Mouse (Mus musculus): ENCODE data around the gene Pnma1. TPM values are rescaled to one million over a fixed set of nuclear protein-coding genes. Genes with fewer than 3 reads are reported as not detected.

The Pnma1 gene
- polyA plus RNA-seq, 1 experiment from 2014 or later = 0.49 TPM

GRCm38 (mm10) chr12:84172862-84173261 is 24.6 kb upstream of the Pnma1 start:
- no peak overlapping the region for H3K4me2 ChIP-seq (replicated peaks; ENCODE audit: low read depth)
- no peak for ATAC-seq (ENCODE audit: low FRiP score, low TSS enrichment)
- no peak for DNase-seq (ENCODE audit: low spot score)
- 94% methylated on average over 17 of the region's 17 CpGs for WGBS
- peaks cover 22% of the 10 kb centered on the region for H3K36me3 ChIP-seq (ENCODE audit: control insufficient read depth, insufficient read depth, low read length)
- H3K27me3 ChIP-seq (ENCODE audit: control insufficient read depth, insufficient read depth, low read length) = no peaks in the 10 kb centered on the region
- H3K9me3 ChIP-seq (ENCODE audit: control insufficient read depth, low read length) = no peaks in the 10 kb centered on the region
- peaks cover 30% of the 10 kb centered on the region for H3K4me1 ChIP-seq (replicated peaks; ENCODE audit: control insufficient read depth, insufficient read depth)
- TF ChIP-seq EP300 (optimal IDR thresholded peaks at IDR 0.05) = no peak
- no peak for TF ChIP-seq CTCF (IDR thresholded peaks at IDR 0.05; ENCODE audit: low read depth)
- no peak overlapping the region for H3K27ac ChIP-seq (replicated peaks)
- H3K9ac ChIP-seq (ENCODE audit: low read length) = no peak overlapping the region
- H3K4me3 ChIP-seq (ENCODE audit: low read depth, low read length) = no peak overlapping the region

DNA sequence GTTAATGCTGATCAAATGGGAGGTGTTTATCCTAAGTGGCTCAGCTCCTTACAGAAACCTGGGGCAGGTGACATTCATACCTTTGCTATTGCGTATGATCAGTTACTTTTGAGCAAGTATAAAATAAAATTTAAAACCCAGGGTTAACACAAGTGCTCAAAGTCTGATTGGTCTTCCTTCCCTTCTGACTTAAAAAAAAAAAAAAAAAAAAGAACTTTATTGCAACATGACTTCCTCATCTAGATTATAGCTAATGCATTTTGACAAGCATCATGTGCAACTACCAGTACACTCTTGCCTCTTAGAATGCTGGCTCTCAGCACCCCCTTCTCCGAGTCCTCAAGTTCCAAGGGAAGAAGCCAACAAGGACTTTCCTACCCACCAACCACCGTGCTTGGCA is 23.9 kb upstream of the Pnma1 start:
- no peaks in the 10 kb centered on the region for H3K9me3 ChIP-seq (ENCODE audit: control insufficient read depth, low read length)
- 93% methylated on average over 3 of the region's 3 CpGs for WGBS
- H3K9ac ChIP-seq (ENCODE audit: low read length) = no peak overlapping the region
- no peak for TF ChIP-seq CTCF (IDR thresholded peaks at IDR 0.05; ENCODE audit: low read depth)
- TF ChIP-seq EP300 (optimal IDR thresholded peaks at IDR 0.05) = no peak
- no peak overlapping the region for H3K27ac ChIP-seq (replicated peaks)
- ATAC-seq (ENCODE audit: low FRiP score, low TSS enrichment) (no peak), DNase-seq (ENCODE audit: low spot score) (no peak)
- H3K27me3 ChIP-seq (ENCODE audit: control insufficient read depth, insufficient read depth, low read length) = no peaks in the 10 kb centered on the region
- H3K4me2 ChIP-seq (replicated peaks; ENCODE audit: low read depth) = no peak overlapping the region
- peaks cover 23% of the 10 kb centered on the region for H3K4me1 ChIP-seq (replicated peaks; ENCODE audit: control insufficient read depth, insufficient read depth)
- H3K4me3 ChIP-seq (ENCODE audit: low read depth, low read length) = no peak overlapping the region
- peaks cover 22% of the 10 kb centered on the region for H3K36me3 ChIP-seq (ENCODE audit: control insufficient read depth, insufficient read depth, low read length)

DNA sequence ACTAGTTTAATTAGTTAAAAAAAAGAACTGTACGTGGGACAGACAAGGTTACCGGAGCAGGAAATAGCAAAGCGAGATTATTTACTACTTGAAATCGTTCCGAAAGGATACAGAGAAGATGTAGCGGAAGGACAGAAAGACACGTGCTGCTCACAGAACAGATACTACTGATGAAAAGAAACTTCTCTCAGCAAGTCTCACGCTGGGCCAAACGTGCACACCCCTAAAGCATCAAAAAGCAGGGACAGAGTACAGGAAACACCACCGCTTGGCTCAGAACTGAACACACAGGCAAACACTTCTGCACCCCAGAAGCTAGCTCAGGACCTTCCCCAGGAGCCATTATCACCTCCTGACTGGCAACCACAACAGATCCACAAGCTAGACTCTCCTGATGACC is 22.3 kb upstream of the Pnma1 start:
- ATAC-seq (ENCODE audit: low FRiP score, low TSS enrichment) = no peak
- peaks cover 22% of the 10 kb centered on the region for H3K36me3 ChIP-seq (ENCODE audit: control insufficient read depth, insufficient read depth, low read length)
- no peaks in the 10 kb centered on the region for H3K27me3 ChIP-seq (ENCODE audit: control insufficient read depth, insufficient read depth, low read length)
- H3K9me3 ChIP-seq (ENCODE audit: control insufficient read depth, low read length) = no peaks in the 10 kb centered on the region
- H3K27ac ChIP-seq (replicated peaks) = no peak overlapping the region
- TF ChIP-seq CTCF (IDR thresholded peaks at IDR 0.05; ENCODE audit: low read depth) (no peak), EP300 (optimal IDR thresholded peaks at IDR 0.05) (no peak)
- DNase-seq (ENCODE audit: low spot score) = no peak
- WGBS = 82% methylated on average over 10 of the region's 10 CpGs
- no peak overlapping the region for H3K4me2 ChIP-seq (replicated peaks; ENCODE audit: low read depth)
- H3K4me3 ChIP-seq (ENCODE audit: low read depth, low read length) = no peak overlapping the region
- peaks cover 14% of the 10 kb centered on the region for H3K4me1 ChIP-seq (replicated peaks; ENCODE audit: control insufficient read depth, insufficient read depth)
- H3K9ac ChIP-seq (ENCODE audit: low read length) = no peak overlapping the region

- no peak overlapping the region for H3K27ac ChIP-seq (replicated peaks)
- DNase-seq (ENCODE audit: low spot score) (no peak), ATAC-seq (ENCODE audit: low FRiP score, low TSS enrichment) (no peak)
- no peak for TF ChIP-seq CTCF (IDR thresholded peaks at IDR 0.05; ENCODE audit: low read depth)
- no peak for TF ChIP-seq EP300 (optimal IDR thresholded peaks at IDR 0.05)
- H3K4me1 ChIP-seq (replicated peaks; ENCODE audit: control insufficient read depth, insufficient read depth) = no peaks in the 10 kb centered on the region
- 0 out of 2 replicates have a peak, but pooled peaks cover 2% of the 10 kb centered on the region for H3K36me3 ChIP-seq (ENCODE audit: control insufficient read depth, insufficient read depth, low read length)
- no peaks in the 10 kb centered on the region for H3K27me3 ChIP-seq (ENCODE audit: control insufficient read depth, insufficient read depth, low read length)
- H3K4me2 ChIP-seq (replicated peaks; ENCODE audit: low read depth) = no peak overlapping the region
- no peak overlapping the region for H3K4me3 ChIP-seq (ENCODE audit: low read depth, low read length)
- 27% methylated on average over 8 of the region's 8 CpGs for WGBS
- H3K9ac ChIP-seq (ENCODE audit: low read length) = no peak overlapping the region
- no peaks in the 10 kb centered on the region for H3K9me3 ChIP-seq (ENCODE audit: control insufficient read depth, low read length)
Measured at GRCm38 (mm10) chr12:84165631-84166373, 17.5 kb upstream of the Pnma1 start.

- H3K27me3 ChIP-seq (ENCODE audit: control insufficient read depth, insufficient read depth, low read length) = no peaks in the 10 kb centered on the region
- H3K27ac ChIP-seq (replicated peaks) = no peak overlapping the region
- TF ChIP-seq EP300 (optimal IDR thresholded peaks at IDR 0.05) = no peak
- TF ChIP-seq CTCF (IDR thresholded peaks at IDR 0.05; ENCODE audit: low read depth) = 0 out of 2 replicates have a peak, but pooled peaks have one; percentile 15
- H3K9ac ChIP-seq (ENCODE audit: low read length) = no peak overlapping the region
- ATAC-seq (ENCODE audit: low FRiP score, low TSS enrichment) = no peak
- no peaks in the 10 kb centered on the region for H3K9me3 ChIP-seq (ENCODE audit: control insufficient read depth, low read length)
- H3K4me1 ChIP-seq (replicated peaks; ENCODE audit: control insufficient read depth, insufficient read depth) = no peaks in the 10 kb centered on the region
- WGBS = 76% methylated on average over 11 of the region's 11 CpGs
- DNase-seq (ENCODE audit: low spot score) = no peak
- H3K36me3 ChIP-seq (ENCODE audit: control insufficient read depth, insufficient read depth, low read length) = peaks cover 10% of the 10 kb centered on the region
- no peak overlapping the region for H3K4me3 ChIP-seq (ENCODE audit: low read depth, low read length)
- H3K4me2 ChIP-seq (replicated peaks; ENCODE audit: low read depth) = no peak overlapping the region
Measured at GRCm38 (mm10) chr12:84163586-84164110, 15.4 kb upstream of the Pnma1 start.

DNA sequence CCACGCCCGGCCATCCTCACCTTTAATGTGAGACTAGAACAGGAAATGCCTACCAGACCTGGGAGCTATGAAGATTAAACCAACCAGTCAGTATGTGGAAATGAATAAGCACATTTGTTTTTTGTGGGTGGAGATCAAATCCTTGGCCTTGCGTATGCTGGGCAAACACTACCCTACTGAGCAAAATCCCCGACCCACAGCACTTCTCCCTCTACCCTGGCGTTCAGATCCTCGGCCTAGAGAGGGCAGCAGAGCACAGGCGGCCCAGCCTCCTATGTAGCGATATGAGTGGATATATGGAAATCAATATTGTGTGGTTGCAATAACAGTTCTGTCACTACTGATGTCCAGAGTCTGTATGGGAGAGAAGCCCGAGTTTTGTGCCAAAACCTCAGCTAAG is 14.8 kb upstream of the Pnma1 start:
- Histone ChIP-seq H3K27ac (replicated peaks) (no peak overlapping the region), H3K4me1 (replicated peaks; ENCODE audit: control insufficient read depth, insufficient read depth) (no peaks in the 10 kb centered on the region), H3K9ac (ENCODE audit: low read length) (no peak overlapping the region), H3K4me2 (replicated peaks; ENCODE audit: low read depth) (no peak overlapping the region), H3K9me3 (ENCODE audit: control insufficient read depth, low read length) (no peaks in the 10 kb centered on the region), H3K27me3 (ENCODE audit: control insufficient read depth, insufficient read depth, low read length) (no peaks in the 10 kb centered on the region), H3K4me3 (ENCODE audit: low read depth, low read length) (no peak overlapping the region), H3K36me3 (ENCODE audit: control insufficient read depth, insufficient read depth, low read length) (peaks cover 14% of the 10 kb centered on the region)
- TF ChIP-seq EP300 (optimal IDR thresholded peaks at IDR 0.05) (no peak), CTCF (IDR thresholded peaks at IDR 0.05; ENCODE audit: low read depth) (peak; percentile 83)
- ATAC-seq (ENCODE audit: low FRiP score, low TSS enrichment) (peak; percentile 76), DNase-seq (ENCODE audit: low spot score) (peak; percentile 81)
- WGBS = 75% methylated on average over 9 of the region's 9 CpGs

All from stomach, postnatal 0 days (tissue).